Mouse (Mus musculus): ENCODE results near the gene Fam222b.
"Not testable (repeated sequence)": the region's sequence is repeated elsewhere in the genome, so short reads cannot be mapped to it uniquely, and the experiment has no call there.

Fam222b gene

GRCm38 (mm10) chr11:78182450-78182849, 88.0 kb downstream of the Fam222b start:
- DNase-seq: no peak

GRCm38 (mm10) chr11:78182961-78183844, 88.7 kb downstream of the Fam222b start, which contains the start of gene Rpl23a:
Rpl23a (minus strand) TSS chr11:78183584.
- DNase-seq: peak; percentile 86 to 91

GRCm38 (mm10) chr11:78183884-78184514, 89.5 kb downstream of the Fam222b start:
- no peak for DNase-seq

- DNase-seq: not testable (repeated sequence)
Observed at GRCm38 (mm10) chr11:78184702-78185101, 90.2 kb downstream of the Fam222b start.

GRCm38 (mm10) chr11:78188331-78189233, 94.1 kb downstream of the Fam222b start, which contains the start of gene Rab34:
Rab34 (plus strand) TSS chr11:78188430.
- DNase-seq: peak; percentile 68 to 70

- peak; percentile 70 to 79 for DNase-seq
Observed at GRCm38 (mm10) chr11:78189234-78190040, 95.0 kb downstream of the Fam222b start.

GRCm38 (mm10) chr11:78190041-78190440, 95.6 kb downstream of the Fam222b start:
- DNase-seq: peak; percentile 85 to 86

- DNase-seq: no peak
Observed at GRCm38 (mm10) chr11:78193113-78193512, 98.7 kb downstream of the Fam222b start, which contains the start of gene Proca1. Proca1 (plus strand) TSS chr11:78193392.

GRCm38 (mm10) chr11:78194411-78195100, 100.1 kb downstream of the Fam222b start:
- DNase-seq: peak; percentile 69 to 85

GRCm38 (mm10) chr11:78195101-78195863, 100.8 kb downstream of the Fam222b start:
- DNase-seq: no peak

GRCm38 (mm10) chr11:78202372-78202771, 107.9 kb downstream of the Fam222b start:
- no peak for DNase-seq

GRCm38 (mm10) chr11:78204287-78204686, 109.8 kb downstream of the Fam222b start:
- no peak for DNase-seq

GRCm38 (mm10) chr11:78205361-78206206, 111.1 kb downstream of the Fam222b start:
- no peak for DNase-seq

Data from kidney, adult 8-10 months (tissue).